Mouse (Mus musculus) MEL (cell line): Measurements from ENCODE around the gene Homez. TPM values are rescaled to one million over a fixed set of nuclear protein-coding genes. Genes with fewer than 3 reads are reported as not detected.

ENCODE experiments used
- DNase-seq: peaks from one replicate; pipeline ENCODE4 v3.0.0; 2011; ENCODE audit warnings: low read depth, low spot score
- H3K27ac ChIP-seq: 2 replicates; pipeline ENCODE4 v1.5.1; 2012; ENCODE audit warnings: low read depth, mild to moderate bottlenecking, control low read depth, low read length, moderate library complexity; ENCODE audit not compliant: control insufficient read depth
- H3K27me3 ChIP-seq, 2 experiments: fragments of 150-350 bp in 1 of 2; sonication (generic) in 1 of 2; 2 replicates each; pipeline ENCODE4 v1.6.1; 2012; ENCODE audit warnings: low read length in 2 of 2, mild to moderate bottlenecking in 2 of 2, improper control_type of control experiment in 1 of 2, moderate library complexity in 1 of 2; ENCODE audit not compliant: insufficient read depth in 2 of 2, control insufficient read depth in 1 of 2
- H3K36me3 ChIP-seq, 2 experiments: 2 replicates each; pipeline ENCODE4 v1.6.1; 2012 to 2014; ENCODE audit warnings: low read length in 2 of 2, improper control_type of control experiment in 1 of 2, inconsistent platforms in 1 of 2, mild to moderate bottlenecking in 1 of 2; ENCODE audit not compliant: insufficient read depth in 2 of 2, control insufficient read depth in 1 of 2
- H3K4me1 ChIP-seq, 2 experiments: fragments of 150-350 bp in 1 of 2; sonication (generic) in 1 of 2; 2 replicates each; pipeline ENCODE4 v1.6.1; 2012; ENCODE audit warnings: low read length in 2 of 2, improper control_type of control experiment in 1 of 2, mild to moderate bottlenecking in 1 of 2; ENCODE audit not compliant: insufficient read depth in 2 of 2, control insufficient read depth in 1 of 2
- H3K4me3 ChIP-seq, 2 experiments: fragments of 150-350 bp in 1 of 2; sonication (generic) in 1 of 2; 2 replicates each; pipeline ENCODE4 v1.5.1; 2012; ENCODE audit warnings: low read depth in 2 of 2, low read length in 2 of 2, mild to moderate bottlenecking in 2 of 2, moderate library complexity in 2 of 2, control low read depth in 1 of 2, improper control_type of control experiment in 1 of 2; ENCODE audit not compliant: control insufficient read depth in 1 of 2, insufficient read depth in 1 of 2
- H3K79me2 ChIP-seq: 2 replicates; pipeline ENCODE4 v1.6.1; 2012; ENCODE audit warnings: mild to moderate bottlenecking, low read length, moderate library complexity; ENCODE audit not compliant: control insufficient read depth, poor library complexity, insufficient read depth
- H3K9ac ChIP-seq: 2 replicates; pipeline ENCODE4 v1.6.1; 2012; ENCODE audit warnings: low read depth, mild to moderate bottlenecking, control low read depth, low read length, moderate library complexity; ENCODE audit not compliant: control insufficient read depth, poor library complexity, severe bottlenecking
- H3K9me3 ChIP-seq: fragments of 150-350 bp; sonication (generic); replicated peaks from 2 replicates; pipeline ENCODE4 v1.6.1; 2012; ENCODE audit warnings: mild to moderate bottlenecking, low read length, improper control_type of control experiment, moderate library complexity; ENCODE audit not compliant: insufficient read depth
- BHLHE40 ChIP-seq: IDR thresholded peaks from 2 replicates; pipeline ENCODE4 v1.6.1; 2012; ENCODE audit warnings: low read depth, mild to moderate bottlenecking, inconsistent platforms, low read length, improper control_type of control experiment, borderline replicate concordance
- CHD1 ChIP-seq: IDR thresholded peaks from 2 replicates; pipeline ENCODE4 v1.6.1; 2012; ENCODE audit warnings: low read depth, mild to moderate bottlenecking, inconsistent platforms, low read length, improper control_type of control experiment
- CTCF ChIP-seq, 3 experiments: IDR thresholded peaks in 2 of 3; conservative IDR thresholded peaks in 1 of 3; 2 replicates each; pipeline ENCODE4 v1.5.1; 2011 to 2012; ENCODE audit warnings: low read length in 3 of 3, low read depth in 2 of 3, mild to moderate bottlenecking in 2 of 3, improper control_type of control experiment in 1 of 3, inconsistent platforms in 1 of 3, mixed read lengths in 1 of 3, moderate library complexity in 1 of 3; ENCODE audit not compliant: control insufficient read depth in 1 of 3, insufficient read depth in 1 of 3, poor library complexity in 1 of 3, severe bottlenecking in 1 of 3
- E2F4 ChIP-seq: IDR thresholded peaks from 2 replicates; pipeline ENCODE4 v1.6.1; 2011; ENCODE audit warnings: low read depth, low read length, improper control_type of control experiment, borderline replicate concordance
- ELF1 ChIP-seq: IDR thresholded peaks from 2 replicates; pipeline ENCODE4 v1.6.1; 2014; ENCODE audit warnings: low read depth, mild to moderate bottlenecking, inconsistent platforms, low read length, improper control_type of control experiment, moderate library complexity
- EP300 ChIP-seq, 2 experiments: IDR thresholded peaks; 2 replicates each; pipeline ENCODE4 v1.6.1; 2011; ENCODE audit warnings: improper control_type of control experiment in 2 of 2, low read length in 2 of 2, low read depth in 1 of 2, mild to moderate bottlenecking in 1 of 2
- ETS1 ChIP-seq: IDR thresholded peaks from 2 replicates; pipeline ENCODE4 v1.6.1; 2012; ENCODE audit warnings: low read depth, mild to moderate bottlenecking, inconsistent platforms, low read length, improper control_type of control experiment, moderate library complexity
- GABPA ChIP-seq: IDR thresholded peaks from 2 replicates; pipeline ENCODE4 v1.6.1; 2012; ENCODE audit warnings: low read depth, mild to moderate bottlenecking, inconsistent platforms, low read length, improper control_type of control experiment, moderate library complexity
- HCFC1 ChIP-seq: IDR thresholded peaks from 2 replicates; pipeline ENCODE4 v1.6.1; 2012; ENCODE audit warnings: low read depth, mild to moderate bottlenecking, inconsistent platforms, low read length, improper control_type of control experiment, moderate library complexity
- JUND ChIP-seq: IDR thresholded peaks from 2 replicates; pipeline ENCODE4 v1.6.1; 2011; ENCODE audit warnings: low read depth, mild to moderate bottlenecking, improper control_type of control experiment, low read length
- KAT2A ChIP-seq: conservative IDR thresholded peaks from 2 replicates; pipeline ENCODE4 v1.6.1; 2012; ENCODE audit warnings: low read depth, low read length, improper control_type of control experiment, inconsistent platforms
- MAX ChIP-seq: IDR thresholded peaks from 2 replicates; pipeline ENCODE4 v1.6.1; 2011; ENCODE audit warnings: low read length, improper control_type of control experiment
- MAZ ChIP-seq: IDR thresholded peaks from 2 replicates; pipeline ENCODE4 v1.6.1; 2012; ENCODE audit warnings: low read depth, mild to moderate bottlenecking, inconsistent platforms, low read length, improper control_type of control experiment
- MEF2A ChIP-seq: IDR thresholded peaks from 2 replicates; pipeline ENCODE4 v1.6.1; 2014; ENCODE audit warnings: low read depth, mild to moderate bottlenecking, inconsistent platforms, low read length, improper control_type of control experiment; ENCODE audit not compliant: poor library complexity, insufficient replicate concordance, severe bottlenecking; ENCODE audit errors: extremely low read depth
- MXI1 ChIP-seq: IDR thresholded peaks from 2 replicates; pipeline ENCODE4 v1.6.1; 2011; ENCODE audit warnings: mild to moderate bottlenecking, low read depth, low read length, improper control_type of control experiment
- MYB ChIP-seq: IDR thresholded peaks from 2 replicates; pipeline ENCODE4 v1.6.1; 2011; ENCODE audit warnings: mild to moderate bottlenecking, low read depth, low read length, improper control_type of control experiment
- MYC ChIP-seq: IDR thresholded peaks from 2 replicates; pipeline ENCODE4 v1.6.1; 2011; ENCODE audit warnings: low read depth, mild to moderate bottlenecking, low read length, improper control_type of control experiment, moderate library complexity
- NELFE ChIP-seq: IDR thresholded peaks from 2 replicates; pipeline ENCODE4 v1.6.1; 2011; ENCODE audit warnings: low read depth, low read length, improper control_type of control experiment
- NRF1 ChIP-seq: IDR thresholded peaks from 2 replicates; pipeline ENCODE4 v1.6.1; 2014; ENCODE audit warnings: low read depth, mild to moderate bottlenecking, inconsistent platforms, low read length, improper control_type of control experiment, moderate library complexity; ENCODE audit not compliant: poor library complexity, insufficient read depth, severe bottlenecking
- POLR2A ChIP-seq, 2 experiments: IDR thresholded peaks; 2 replicates each; pipeline ENCODE4 v1.6.1; 2011 to 2012; ENCODE audit warnings: low read length in 2 of 2, mild to moderate bottlenecking in 2 of 2, control low read depth in 1 of 2, improper control_type of control experiment in 1 of 2, low read depth in 1 of 2, moderate library complexity in 1 of 2; ENCODE audit not compliant: control insufficient read depth in 1 of 2, insufficient read depth in 1 of 2, poor library complexity in 1 of 2
- POLR2AphosphoS2 ChIP-seq: IDR thresholded peaks from 2 replicates; pipeline ENCODE4 v1.6.1; 2011; ENCODE audit warnings: low read length, improper control_type of control experiment
- POLR2AphosphoS5 ChIP-seq: IDR thresholded peaks from 2 replicates; pipeline ENCODE4 v1.6.1; 2012; ENCODE audit warnings: low read depth, borderline replicate concordance, mild to moderate bottlenecking, inconsistent platforms, low read length, moderate library complexity, mixed read lengths
- RAD21 ChIP-seq: IDR thresholded peaks from 2 replicates; pipeline ENCODE4 v1.6.1; 2011; ENCODE audit warnings: mild to moderate bottlenecking, low read depth, low read length, improper control_type of control experiment
- RCOR1 ChIP-seq: IDR thresholded peaks from 2 replicates; pipeline ENCODE4 v1.6.1; 2012; ENCODE audit warnings: low read depth, mild to moderate bottlenecking, inconsistent platforms, low read length, improper control_type of control experiment
- SIN3A ChIP-seq: IDR thresholded peaks from 2 replicates; pipeline ENCODE4 v1.6.1; 2012; ENCODE audit warnings: low read length, improper control_type of control experiment, inconsistent platforms
- SMC3 ChIP-seq: IDR thresholded peaks from 2 replicates; pipeline ENCODE4 v1.6.1; 2011; ENCODE audit warnings: low read depth, low read length, improper control_type of control experiment
- TAL1 ChIP-seq: IDR thresholded peaks from 2 replicates; pipeline ENCODE4 v1.6.1; 2012; ENCODE audit warnings: mild to moderate bottlenecking, inconsistent platforms, low read length, moderate library complexity, mixed read lengths
- TBP ChIP-seq: IDR thresholded peaks from 2 replicates; pipeline ENCODE4 v1.8.0; 2011; ENCODE audit warnings: low read depth, low read length, improper control_type of control experiment
- TCF12 ChIP-seq: IDR thresholded peaks from 2 replicates; pipeline ENCODE4 v1.6.1; 2014; ENCODE audit warnings: low read depth, mild to moderate bottlenecking, inconsistent platforms, low read length, improper control_type of control experiment, moderate library complexity
- UBTF ChIP-seq: IDR thresholded peaks from 2 replicates; pipeline ENCODE4 v1.6.1; 2012; ENCODE audit warnings: low read depth, mild to moderate bottlenecking, inconsistent platforms, low read length, improper control_type of control experiment, moderate library complexity, borderline replicate concordance; ENCODE audit not compliant: insufficient read depth
- USF1 ChIP-seq: IDR thresholded peaks from 2 replicates; pipeline ENCODE4 v1.6.1; 2014; ENCODE audit warnings: low read depth, mild to moderate bottlenecking, inconsistent platforms, low read length, improper control_type of control experiment, moderate library complexity
- USF2 ChIP-seq, 2 experiments: IDR thresholded peaks; 2 replicates each; pipeline ENCODE4 v1.6.1; 2011 to 2012; ENCODE audit warnings: improper control_type of control experiment in 2 of 2, low read length in 2 of 2, borderline replicate concordance in 1 of 2, inconsistent platforms in 1 of 2, low read depth in 1 of 2, mild to moderate bottlenecking in 1 of 2; ENCODE audit not compliant: insufficient read depth in 1 of 2
- ZC3H11A ChIP-seq: IDR thresholded peaks from 2 replicates; pipeline ENCODE4 v1.6.1; 2012; ENCODE audit warnings: low read depth, mild to moderate bottlenecking, inconsistent platforms, low read length, improper control_type of control experiment
- ZKSCAN1 ChIP-seq: IDR thresholded peaks from 2 replicates; pipeline ENCODE4 v1.6.1; 2012; ENCODE audit warnings: low read depth, mild to moderate bottlenecking, inconsistent platforms, low read length, improper control_type of control experiment, moderate library complexity
- ZMIZ1 ChIP-seq: IDR thresholded peaks from 2 replicates; pipeline ENCODE4 v1.6.1; 2012; ENCODE audit warnings: low read depth, mild to moderate bottlenecking, inconsistent platforms, low read length, improper control_type of control experiment, moderate library complexity
- ZNF384 ChIP-seq: IDR thresholded peaks from 2 replicates; pipeline ENCODE4 v1.6.1; 2012; ENCODE audit warnings: low read depth, mild to moderate bottlenecking, inconsistent platforms, low read length, improper control_type of control experiment
- polyA plus RNA-seq, 2 experiments: library from polyadenylated mRNA; stranded (reverse) in 1 of 2; unstranded in 1 of 2; fragments of >175 nt in 1 of 2; fragments of >200 nt in 1 of 2; gene quantifications; 2 replicates each; pipeline versions ENCODE4 v1.2.1 to v1.2.4; 2012; ENCODE audit warnings: low replicate concordance in 2 of 2, low read depth in 1 of 2; ENCODE audit not compliant: insufficient read length in 2 of 2, insufficient read depth in 1 of 2, missing spikeins in 1 of 2
- total RNA-seq: library from RNA; depleted of rRNA; stranded (reverse); fragments of 300-350 nt; gene quantifications from 2 replicates; pipeline ENCODE4 v1.2.3, GENCODE M21; 2012

Gene Homez
- total and polyA plus RNA-seq, 3 experiments: 4.9 to 8.5 TPM; not detected in 1

- peaks cover 3 to 11% of the 10 kb centered on the region in 2 experiments for H3K4me1 ChIP-seq
- peaks cover 0 to 9% of the 10 kb centered on the region in 2 experiments; a peak in 1 of 4 replicates for H3K36me3 ChIP-seq
- H3K27ac ChIP-seq: no peak overlapping the region
- DNase-seq: peak; percentile 96
- H3K27me3 ChIP-seq: no peaks in the 10 kb centered on the region
- H3K9me3 ChIP-seq: no peaks in the 10 kb centered on the region
- H3K9ac ChIP-seq: peak overlapping the region; percentile 90
- H3K79me2 ChIP-seq: peaks cover 2% of the 10 kb centered on the region; the same call in 1 of the 2 replicates
- H3K4me3 ChIP-seq: peak overlapping the region; percentile 90 to 92
- TF ChIP-seq MEF2A: no peak
- no peak for TF ChIP-seq RCOR1
- TF ChIP-seq TCF12: peak; percentile 38; the same call in 1 of the 2 replicates
- TF ChIP-seq KAT2A: no peak
- peak; percentile 80 for TF ChIP-seq NRF1
- TF ChIP-seq POLR2AphosphoS5: no peak
- peak; percentile 54; the same call in 1 of the 2 replicates for TF ChIP-seq BHLHE40
- TF ChIP-seq SIN3A: peak; percentile 41; the same call in 1 of the 2 replicates
- TF ChIP-seq ZKSCAN1: no peak
- no peak for TF ChIP-seq SMC3
- TF ChIP-seq ZC3H11A: no peak
- no peak for TF ChIP-seq CHD1
- peak; percentile 66 for TF ChIP-seq HCFC1
- TF ChIP-seq NELFE: peak; percentile 77
- 0 out of 2 replicates have a peak, but pooled peaks have one; percentile 5 for TF ChIP-seq TBP
- TF ChIP-seq POLR2AphosphoS2: peak; percentile 50; the same call in 1 of the 2 replicates
- TF ChIP-seq ZNF384: no peak
- TF ChIP-seq MAZ: peak; percentile 39; the same call in 1 of the 2 replicates
- peak; percentile 59; the same call in 1 of the 2 replicates for TF ChIP-seq MYC
- no peak for TF ChIP-seq ETS1
- TF ChIP-seq USF2 (IDR thresholded peaks at IDR 0.05; ENCODE audit: borderline replicate concordance in 1 of 2, insufficient read depth in 1 of 2, low read depth in 1 of 2, low read length in 2 of 2): no peak
- no peak for TF ChIP-seq EP300 (IDR thresholded peaks at IDR 0.05; ENCODE audit: low read depth in 1 of 2, low read length in 2 of 2)
- TF ChIP-seq MAX: peak; percentile 69
- TF ChIP-seq GABPA: no peak
- 0 out of 2 replicates have a peak, but pooled peaks have one; percentile 8 for TF ChIP-seq ELF1
- TF ChIP-seq TAL1: no peak
- TF ChIP-seq CTCF (IDR thresholded peaks at IDR 0.05 in 2 of 3, conservative IDR thresholded peaks at IDR 0.05 in 1 of 3; ENCODE audit: control insufficient read depth in 1 of 3, insufficient read depth in 1 of 3, low read depth in 2 of 3, low read length in 3 of 3, poor library complexity in 1 of 3, severe bottlenecking in 1 of 3): no peak
- no peak; the same call in 1 of the 2 replicates for TF ChIP-seq E2F4
- TF ChIP-seq ZMIZ1: no peak
- no peak for TF ChIP-seq RAD21
- TF ChIP-seq UBTF: peak; percentile 90; the same call in 1 of the 2 replicates
- peak; percentile 55 to 77; a peak in 3 of 4 replicates for TF ChIP-seq POLR2A (IDR thresholded peaks at IDR 0.05; ENCODE audit: control insufficient read depth in 1 of 2, insufficient read depth in 1 of 2, low read depth in 1 of 2, low read length in 2 of 2, poor library complexity in 1 of 2)
- TF ChIP-seq MXI1: peak; percentile 81; the same call in 1 of the 2 replicates
- peak; percentile 32; the same call in 1 of the 2 replicates for TF ChIP-seq USF1
- no peak for TF ChIP-seq MYB
- TF ChIP-seq JUND: no peak
Measured at GRCm38 (mm10) chr14:54876539-54877047, 5.8 kb upstream of the Homez start.
